Mouse (Mus musculus) adrenal gland, postnatal 10 days (tissue): Measurements from ENCODE around the gene Ccdc162. TPM values are rescaled to one million over a fixed set of nuclear protein-coding genes. Genes with fewer than 3 reads are reported as not detected.

ENCODE experiments used
- microRNA-seq: library from miRNA; unstranded; fragments of <30 nt; microRNA quantifications from one replicate; pipeline ENCODE4 v1.2.0, GENCODE M21; 2021
- total RNA-seq, 2 experiments: library from RNA; stranded (reverse); gene quantifications; 2 replicates each; pipeline ENCODE4 v1.2.3; 2021

Ccdc162 gene
- total RNA-seq, 2 experiments from 2014 or later, result 0.55 to 0.66 TPM

Small RNAs within 50 kb of the gene (microRNA-seq; reads per million reads assigned to microRNA genes)
- not detected for gene Mir3473b

Other genes with a start within 250 kb of the Ccdc162 start
- gene Mical1, start 240.3 kb downstream of the Ccdc162 start, total RNA-seq, result 10 to 100 TPM; 15.2 to 19.0 TPM
- gene Smpd2, start 226.3 kb downstream of the Ccdc162 start, total RNA-seq, result 10 to 100 TPM; 23.6 to 29.0 TPM
- 1 to 10 TPM in 1 of 2 experiments, under 1 TPM in 1; 0.33 to 1.1 TPM for gene Ppil6, start 226.2 kb downstream of the Ccdc162 start, total RNA-seq
- gene Cd164, start 197.2 kb downstream of the Ccdc162 start, total RNA-seq, result 100 to 1,000 TPM; 181 to 183 TPM
- 10 to 100 TPM in 1 of 2 experiments, 1 to 10 TPM in 1; 8.8 to 10.2 TPM for gene Cep57l1, start 93.2 kb upstream of the Ccdc162 start, total RNA-seq
- 10 to 100 TPM; 25.4 to 26.4 TPM for gene Sesn1, start 93.3 kb upstream of the Ccdc162 start, total RNA-seq